Mouse (Mus musculus): ENCODE measurements around the gene Srebf1. TPM values are rescaled to one million over a fixed set of nuclear protein-coding genes. Genes with fewer than 3 reads are reported as not detected.
A peak's percentile ranks its signal among the peaks of the same experiment; 100 is the strongest.

Gene Srebf1
- total and polyA plus RNA-seq, 3 experiments, result 69.8 to 126 (median 120) TPM

- Histone ChIP-seq H3K9me3 (replicated peaks; ENCODE audit: low read length) (peaks cover 9% of the 10 kb centered on the region), H3K9ac (ENCODE audit: insufficient read depth, low read depth) (no peak overlapping the region), H3K4me2 (ENCODE audit: insufficient read depth, low read depth, poor library complexity, severe bottlenecking) (no peak overlapping the region), H3K27ac (ENCODE audit: insufficient read depth, low read depth) (no peak overlapping the region), H3K4me3 (replicated peaks in 1 of 3; ENCODE audit: low read depth in 2 of 3, low read length in 2 of 3, poor library complexity in 1 of 3) (no peak overlapping the region), H3K27me3 (replicated peaks) (no peaks in the 10 kb centered on the region), H3K36me3 (replicated peaks in 1 of 2; ENCODE audit: control insufficient read depth in 1 of 2, insufficient read depth in 1 of 2, low read length in 1 of 2) (peaks cover 20 to 74% of the 10 kb centered on the region in 2 experiments), H3K79me2 (replicated peaks; ENCODE audit: control insufficient read depth, extremely low read depth, insufficient read depth, poor library complexity, severe bottlenecking) (no peaks in the 10 kb centered on the region), H3K4me1 (ENCODE audit: control insufficient read depth in 1 of 2, insufficient read depth in 2 of 2) (peaks cover 29 to 63% of the 10 kb centered on the region in 2 experiments)
- in situ Hi-C loops (cut with MboI; ENCODE audit: low pct_ligation_motif_present, low pct_unique_long_range_greater_than_20kb, low sequenced_read_pairs), result no loop called here
- dilution Hi-C loops (cut with MboI; ENCODE audit: extremely low pct_ligation_motif_present, extremely low pct_unique_long_range_greater_than_20kb, low sequenced_read_pairs), result no loop called here
- TF ChIP-seq POLR2A (IDR thresholded peaks at IDR 0.05; ENCODE audit: low read depth, low read length), result no peak; the same call in 1 of the 2 replicates
- TF ChIP-seq POLR2AphosphoS2 (IDR thresholded peaks at IDR 0.05; ENCODE audit: low read depth, low read length), result 0 out of 2 replicates have a peak, but pooled peaks have one; percentile 40
- no peak for DNase-seq (ENCODE audit: extremely low read depth)
Observed at GRCm38 (mm10) chr11:60193556-60193955, 28.8 kb downstream of the Srebf1 start.

DNA sequence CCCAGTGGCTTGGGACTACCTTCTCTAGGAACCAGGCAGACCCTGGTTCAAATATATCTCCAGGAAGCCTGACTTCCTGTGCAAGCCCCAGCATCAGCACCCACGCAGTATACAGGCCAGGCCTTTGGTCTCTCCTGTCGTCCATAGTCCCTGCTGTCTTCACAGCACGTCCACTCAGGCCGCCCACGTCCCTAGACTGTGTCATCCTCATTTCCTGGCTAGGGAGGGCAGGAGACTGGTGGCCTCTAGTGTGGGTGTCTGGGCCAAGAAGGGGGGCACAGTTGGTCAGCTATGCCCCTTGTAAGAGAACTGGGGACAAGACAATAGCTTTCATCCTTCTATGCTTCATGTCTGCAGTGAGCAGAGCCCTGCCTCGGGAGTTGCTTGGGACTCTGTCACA lies 29.8 kb downstream of the Srebf1 start:
- Histone ChIP-seq H3K9ac (ENCODE audit: insufficient read depth, low read depth) (no peak overlapping the region), H3K79me2 (replicated peaks; ENCODE audit: control insufficient read depth, extremely low read depth, insufficient read depth, poor library complexity, severe bottlenecking) (no peaks in the 10 kb centered on the region), H3K36me3 (replicated peaks in 1 of 2; ENCODE audit: control insufficient read depth in 1 of 2, insufficient read depth in 1 of 2, low read length in 1 of 2) (peaks cover 19 to 74% of the 10 kb centered on the region in 2 experiments), H3K4me2 (ENCODE audit: insufficient read depth, low read depth, poor library complexity, severe bottlenecking) (no peak overlapping the region), H3K4me1 (ENCODE audit: control insufficient read depth in 1 of 2, insufficient read depth in 2 of 2) (peaks cover 31 to 74% of the 10 kb centered on the region in 2 experiments), H3K4me3 (replicated peaks in 1 of 3; ENCODE audit: low read depth in 2 of 3, low read length in 2 of 3, poor library complexity in 1 of 3) (no peak overlapping the region), H3K9me3 (replicated peaks; ENCODE audit: low read length) (peaks cover 9% of the 10 kb centered on the region), H3K27me3 (replicated peaks) (no peaks in the 10 kb centered on the region), H3K27ac (ENCODE audit: insufficient read depth, low read depth) (no peak overlapping the region)
- dilution Hi-C loops (cut with MboI; ENCODE audit: extremely low pct_ligation_motif_present, extremely low pct_unique_long_range_greater_than_20kb, low sequenced_read_pairs), result no loop called here
- in situ Hi-C loops (cut with MboI; ENCODE audit: low pct_ligation_motif_present, low pct_unique_long_range_greater_than_20kb, low sequenced_read_pairs), result no loop called here
- TF ChIP-seq RCOR1 (conservative IDR thresholded peaks at IDR 0.05; ENCODE audit: low read depth, low read length), result no peak
- no peak for TF ChIP-seq MAFK (IDR thresholded peaks at IDR 0.05; ENCODE audit: insufficient replicate concordance, low read length)
- no peak for TF ChIP-seq PAX5 (IDR thresholded peaks at IDR 0.05; ENCODE audit: low read length)
- no peak for TF ChIP-seq ETS1 (conservative IDR thresholded peaks at IDR 0.05; ENCODE audit: low read depth, low read length)
- TF ChIP-seq SIN3A (IDR thresholded peaks at IDR 0.05; ENCODE audit: low read length), result no peak
- TF ChIP-seq USF1 (IDR thresholded peaks at IDR 0.05; ENCODE audit: low read depth, low read length), result no peak
- no peak for TF ChIP-seq JUN (IDR thresholded peaks at IDR 0.05; ENCODE audit: insufficient read depth, low read depth, low read length)
- no peak for TF ChIP-seq UBTF (IDR thresholded peaks at IDR 0.05; ENCODE audit: low read depth, low read length)
- TF ChIP-seq ZMIZ1 (IDR thresholded peaks at IDR 0.05; ENCODE audit: low read depth, low read length), result no peak
- DNase-seq (ENCODE audit: extremely low read depth), result no peak

GRCm38 (mm10) chr11:60190055-60190641 lies 32.2 kb downstream of the Srebf1 start:
- H3K4me3 ChIP-seq (replicated peaks in 1 of 3; ENCODE audit: low read depth in 2 of 3, low read length in 2 of 3, poor library complexity in 1 of 3), result no peak overlapping the region
- dilution Hi-C loops (cut with MboI; ENCODE audit: extremely low pct_ligation_motif_present, extremely low pct_unique_long_range_greater_than_20kb, low sequenced_read_pairs), result no loop called here
- H3K79me2 ChIP-seq (replicated peaks; ENCODE audit: control insufficient read depth, extremely low read depth, insufficient read depth, poor library complexity, severe bottlenecking), result no peaks in the 10 kb centered on the region
- TF ChIP-seq EP300 (IDR thresholded peaks at IDR 0.05; ENCODE audit: low read length), result no peak
- no peak for TF ChIP-seq HCFC1 (IDR thresholded peaks at IDR 0.05; ENCODE audit: low read depth, low read length)
- peaks cover 9% of the 10 kb centered on the region for H3K9me3 ChIP-seq (replicated peaks; ENCODE audit: low read length)
- no peak overlapping the region for H3K9ac ChIP-seq (ENCODE audit: insufficient read depth, low read depth)
- peaks cover 44 to 86% of the 10 kb centered on the region in 2 experiments for H3K4me1 ChIP-seq (ENCODE audit: control insufficient read depth in 1 of 2, insufficient read depth in 2 of 2)
- H3K27me3 ChIP-seq (replicated peaks), result no peaks in the 10 kb centered on the region
- no peak overlapping the region for H3K4me2 ChIP-seq (ENCODE audit: insufficient read depth, low read depth, poor library complexity, severe bottlenecking)
- in situ Hi-C loops (cut with MboI; ENCODE audit: low pct_ligation_motif_present, low pct_unique_long_range_greater_than_20kb, low sequenced_read_pairs), result no loop called here
- no peak for DNase-seq (ENCODE audit: extremely low read depth)
- peaks cover 33 to 75% of the 10 kb centered on the region in 2 experiments for H3K36me3 ChIP-seq (replicated peaks in 1 of 2; ENCODE audit: control insufficient read depth in 1 of 2, insufficient read depth in 1 of 2, low read length in 1 of 2)
- H3K27ac ChIP-seq (ENCODE audit: insufficient read depth, low read depth), result peak overlapping the region; percentile 29

All from CH12.LX (cell line).